Mouse (Mus musculus) brown adipose tissue, adult 24 weeks (tissue): ENCODE results near the gene Banp. TPM values are rescaled to one million over a fixed set of nuclear protein-coding genes. Genes with fewer than 3 reads are reported as not detected.

Source experiments
- H3K27ac ChIP-seq: fragments of 200-500 bp; replicated peaks from 2 replicates; pipeline ENCODE4 v1.5.1; 2012; ENCODE audit warnings: low read depth, mild to moderate bottlenecking, low read length
- H3K4me1 ChIP-seq: fragments of 200-500 bp; 2 replicates; pipeline ENCODE4 v1.6.1; 2012; ENCODE audit warnings: low read length, mixed read lengths; ENCODE audit not compliant: control insufficient read depth, insufficient read depth, insufficient read length
- H3K4me3 ChIP-seq: fragments of 200-500 bp; 2 replicates; pipeline ENCODE4 v1.5.1; 2012; ENCODE audit warnings: low read depth, mild to moderate bottlenecking, low read length, moderate library complexity; ENCODE audit not compliant: insufficient read depth
- polyA plus RNA-seq: library from polyadenylated mRNA; stranded (reverse); fragments of >200 nt; gene quantifications from 2 replicates; pipeline ENCODE4 v1.2.4, GENCODE M21; 2012; ENCODE audit not compliant: missing spikeins, insufficient read depth, insufficient read length

Banp gene
- polyA plus RNA-seq, 1 experiment, result 2.6 TPM

DNA sequence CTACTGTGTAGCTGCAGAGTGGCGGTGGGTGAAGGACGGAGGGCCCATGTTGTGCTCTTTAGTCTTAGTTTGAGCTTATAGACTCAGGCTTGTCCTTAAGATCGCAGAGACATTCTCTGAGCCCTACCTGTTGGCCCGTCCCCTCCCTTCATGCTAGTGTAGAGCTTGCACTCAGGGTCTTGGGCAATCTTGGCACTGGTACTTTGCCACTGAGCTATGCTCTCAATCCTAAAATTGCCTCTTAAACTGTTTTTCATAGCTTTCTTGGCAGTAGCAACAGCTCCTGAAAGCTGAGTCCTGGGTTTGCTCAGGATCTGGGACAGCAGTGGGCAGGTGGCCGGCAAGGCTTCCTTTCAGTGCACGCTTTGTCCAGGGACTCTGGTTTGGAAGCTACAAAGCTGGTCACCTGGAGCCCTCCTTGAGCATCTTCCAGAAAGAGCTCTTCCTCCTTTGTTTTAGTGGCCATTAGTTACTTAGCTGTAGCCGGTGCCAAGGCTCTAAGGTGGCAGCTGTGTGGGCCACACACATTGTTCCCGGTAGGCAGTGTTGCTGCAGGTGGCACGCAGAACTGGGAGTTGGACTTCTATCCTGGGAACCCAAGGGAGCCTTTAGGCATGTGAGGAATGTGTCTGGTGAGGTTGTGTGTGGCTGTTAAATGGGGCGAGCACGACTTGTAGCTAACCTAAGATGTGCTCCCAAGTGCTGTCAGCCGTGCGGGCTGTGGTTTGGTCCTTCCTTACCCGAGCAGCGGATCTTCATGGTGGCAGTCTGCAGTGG is 52.0 kb downstream of the Banp start:
- no peak overlapping the region for H3K27ac ChIP-seq
- H3K4me3 ChIP-seq, result no peak overlapping the region
- H3K4me1 ChIP-seq, result peaks cover 14% of the 10 kb centered on the region

DNA sequence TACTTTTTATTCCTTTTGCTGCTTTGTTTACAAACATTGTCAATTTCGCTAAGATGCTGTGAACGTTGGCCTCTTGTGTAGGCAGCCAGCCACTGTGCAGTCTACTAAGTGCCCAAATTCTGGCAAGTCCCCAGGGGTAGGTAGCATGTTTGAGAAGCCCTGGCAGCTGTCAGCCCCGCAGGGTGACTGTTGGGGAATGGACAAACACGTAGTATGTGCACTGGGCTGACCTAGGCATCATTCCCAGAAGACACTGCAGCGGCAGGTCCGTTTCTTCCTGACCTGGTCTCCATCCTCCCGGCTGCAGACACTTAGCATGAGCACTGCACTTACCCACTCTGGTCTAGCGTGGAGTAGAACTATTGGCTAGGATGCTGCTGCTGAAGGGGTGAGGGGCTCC is 54.1 kb downstream of the Banp start:
- H3K4me1 ChIP-seq, result peaks cover 14% of the 10 kb centered on the region
- H3K4me3 ChIP-seq, result no peak overlapping the region
- no peak overlapping the region for H3K27ac ChIP-seq

DNA sequence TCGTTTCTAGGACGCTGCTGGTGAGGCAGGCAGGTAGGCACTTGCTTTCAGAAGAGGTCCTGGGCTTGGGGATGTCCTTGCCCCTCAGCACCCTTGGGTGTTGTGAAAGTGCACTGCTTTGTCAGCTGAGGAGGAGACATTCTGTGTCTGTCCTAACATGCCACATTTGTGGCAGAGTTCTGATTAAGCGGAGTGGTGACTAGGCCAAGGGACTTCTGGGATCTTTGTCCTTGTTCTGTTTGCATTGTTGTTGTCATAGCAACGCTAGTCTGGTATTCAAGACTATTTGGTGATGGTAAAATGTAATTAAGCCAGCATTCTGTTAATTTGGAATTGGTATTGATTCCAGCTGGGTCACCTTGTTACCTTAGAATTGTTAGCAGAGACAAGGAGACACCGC is 54.6 kb downstream of the Banp start:
- H3K4me3 ChIP-seq, result no peak overlapping the region
- no peak overlapping the region for H3K27ac ChIP-seq
- peaks cover 11% of the 10 kb centered on the region for H3K4me1 ChIP-seq

DNA sequence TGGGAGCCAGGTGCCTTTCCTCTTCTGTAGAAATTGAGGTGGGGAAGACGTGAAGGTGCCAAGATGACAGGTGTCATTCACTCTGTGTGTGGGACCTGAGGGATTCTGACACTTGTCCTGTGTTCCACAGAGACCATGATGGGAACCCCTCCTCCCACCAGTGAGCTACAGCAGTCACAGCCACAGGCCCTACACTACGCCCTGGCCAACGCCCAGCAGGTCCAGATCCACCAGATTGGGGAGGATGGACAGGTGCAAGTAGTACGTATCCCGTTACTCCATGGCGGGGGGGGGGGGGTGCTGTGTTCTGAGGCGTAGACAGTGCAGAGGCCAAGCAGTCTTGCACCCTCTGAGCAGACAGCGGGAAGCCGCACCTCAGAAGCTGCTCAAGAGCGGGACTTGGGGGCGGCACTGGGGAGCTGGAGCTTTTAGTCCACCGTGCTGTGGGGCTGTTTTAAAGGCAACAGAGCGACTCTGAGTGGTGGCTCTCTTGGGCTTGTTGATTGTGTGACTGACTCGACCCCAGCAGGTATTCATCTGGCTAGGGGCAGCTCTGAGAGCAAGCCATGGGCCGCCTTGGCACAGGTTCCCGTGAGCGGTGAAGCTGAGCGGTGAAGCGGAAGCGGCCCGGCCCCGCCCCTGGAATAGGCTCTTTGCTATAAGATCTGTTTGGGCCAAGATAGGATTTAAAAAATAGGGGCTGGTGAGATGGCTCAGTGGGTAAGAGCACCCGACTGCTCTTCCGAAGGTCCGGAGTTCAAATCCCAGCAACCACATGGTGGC is 56.1 kb downstream of the Banp start:
- no peak overlapping the region for H3K27ac ChIP-seq
- H3K4me1 ChIP-seq, result peaks cover 11% of the 10 kb centered on the region
- no peak overlapping the region for H3K4me3 ChIP-seq

DNA sequence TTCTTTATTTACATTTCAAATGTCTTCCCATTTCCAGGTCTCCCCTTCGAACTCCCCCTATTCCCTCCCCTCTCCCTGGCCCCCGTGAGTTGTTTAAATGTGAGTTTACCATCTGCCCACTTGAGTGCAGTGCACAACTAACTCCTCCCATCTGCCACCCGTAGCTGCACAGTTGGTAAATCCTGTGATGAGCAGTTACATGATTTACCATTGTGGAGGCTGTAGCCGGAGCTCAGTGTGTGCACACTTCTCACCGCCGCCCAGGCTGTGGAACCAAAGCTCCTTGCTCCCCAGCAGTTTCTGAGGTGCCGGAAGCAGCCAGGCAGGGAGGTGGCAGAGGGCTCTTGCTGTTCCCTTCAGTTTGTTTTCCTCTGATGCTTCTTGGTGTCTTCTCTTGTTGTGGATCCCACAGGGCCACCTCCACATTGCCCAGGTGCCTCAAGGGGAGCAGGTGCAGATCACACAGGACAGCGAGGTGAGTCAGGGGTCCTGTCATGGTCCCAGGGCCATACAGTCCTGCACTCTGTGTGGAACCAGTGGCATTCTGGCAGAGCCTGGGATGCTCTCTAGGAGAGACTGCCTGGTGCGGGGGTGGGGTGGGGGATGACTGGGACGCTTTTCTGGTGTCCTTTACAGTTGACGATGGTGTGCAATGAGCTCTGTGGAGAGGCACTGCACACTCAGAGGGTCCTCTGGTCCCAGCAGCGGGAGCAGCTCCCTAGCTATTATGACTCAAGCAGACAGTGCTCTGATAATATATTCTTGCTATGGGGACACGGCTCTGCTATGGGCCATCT is 57.3 kb downstream of the Banp start:
- Histone ChIP-seq H3K27ac (no peak overlapping the region), H3K4me3 (no peak overlapping the region), H3K4me1 (peaks cover 5% of the 10 kb centered on the region)

DNA sequence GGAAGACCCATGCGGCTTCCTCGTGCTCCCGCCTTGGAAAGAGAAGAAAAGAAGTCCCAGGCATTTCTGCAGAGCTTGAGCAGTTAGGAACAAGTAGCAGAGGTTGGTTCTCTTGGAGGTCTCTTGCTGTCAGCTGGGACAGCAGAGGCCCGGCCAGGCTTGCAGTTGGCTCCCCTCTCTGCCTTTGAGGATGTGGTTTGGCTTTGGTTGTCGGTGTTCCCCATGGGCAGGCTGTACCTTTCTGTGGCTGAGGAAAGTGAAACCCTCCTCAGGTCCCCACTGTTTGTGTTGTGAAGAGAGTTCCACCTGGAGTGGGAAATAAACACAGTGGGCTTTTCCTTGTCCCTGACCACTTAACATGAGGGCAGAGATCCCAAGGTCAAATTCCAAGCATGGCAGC is 58.8 kb downstream of the Banp start:
- H3K4me1 ChIP-seq, result no peaks in the 10 kb centered on the region
- no peak overlapping the region for H3K4me3 ChIP-seq
- no peak overlapping the region for H3K27ac ChIP-seq

DNA sequence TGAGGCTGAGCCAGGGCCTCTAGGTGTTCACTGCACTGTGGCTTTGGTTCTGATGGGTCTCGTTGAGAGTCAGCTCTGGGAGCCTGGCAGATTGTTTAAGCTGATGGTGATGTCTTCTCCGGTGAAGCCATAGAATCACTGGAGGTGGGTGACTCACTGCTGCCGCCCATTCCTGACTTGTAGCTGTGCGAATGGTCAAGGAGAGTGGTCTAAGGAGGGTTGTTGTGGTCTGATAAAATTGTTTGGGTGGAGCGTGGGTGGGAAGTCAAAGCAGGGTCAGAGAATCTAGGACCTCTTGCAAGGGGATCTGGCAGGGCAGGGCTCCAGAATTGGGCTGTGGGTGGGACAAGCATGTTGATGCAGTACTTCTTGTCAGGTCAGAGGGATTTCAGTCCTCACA is 61.1 kb downstream of the Banp start:
- no peak overlapping the region for H3K27ac ChIP-seq
- H3K4me1 ChIP-seq, result no peaks in the 10 kb centered on the region
- no peak overlapping the region for H3K4me3 ChIP-seq

DNA sequence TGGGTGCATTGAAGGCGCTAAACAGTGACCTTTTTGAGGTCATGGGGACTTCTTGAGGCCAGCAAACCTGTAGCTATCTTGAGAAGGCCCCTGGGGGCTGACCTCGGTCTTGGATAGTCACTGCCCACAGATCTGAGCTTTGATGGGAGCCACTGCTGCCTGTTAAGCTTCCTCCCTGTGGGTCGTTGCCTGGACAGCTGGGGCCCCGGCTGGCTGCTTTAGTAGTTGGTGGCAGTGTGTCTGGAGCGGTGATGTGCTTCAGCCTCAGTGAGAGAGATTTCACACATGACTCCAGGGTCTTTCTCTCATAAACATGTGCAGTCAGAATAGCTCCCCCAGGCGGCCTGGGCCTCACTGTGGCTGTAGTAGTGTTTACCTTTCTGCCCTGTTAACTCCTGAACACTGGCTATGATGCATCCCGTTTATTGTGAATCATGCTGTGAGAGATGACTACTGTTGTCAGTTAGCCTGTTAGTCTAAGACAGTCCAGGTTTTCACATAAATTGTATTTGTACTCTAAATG is 61.6 kb downstream of the Banp start:
- no peak overlapping the region for H3K4me3 ChIP-seq
- no peak overlapping the region for H3K27ac ChIP-seq
- H3K4me1 ChIP-seq, result no peaks in the 10 kb centered on the region

DNA sequence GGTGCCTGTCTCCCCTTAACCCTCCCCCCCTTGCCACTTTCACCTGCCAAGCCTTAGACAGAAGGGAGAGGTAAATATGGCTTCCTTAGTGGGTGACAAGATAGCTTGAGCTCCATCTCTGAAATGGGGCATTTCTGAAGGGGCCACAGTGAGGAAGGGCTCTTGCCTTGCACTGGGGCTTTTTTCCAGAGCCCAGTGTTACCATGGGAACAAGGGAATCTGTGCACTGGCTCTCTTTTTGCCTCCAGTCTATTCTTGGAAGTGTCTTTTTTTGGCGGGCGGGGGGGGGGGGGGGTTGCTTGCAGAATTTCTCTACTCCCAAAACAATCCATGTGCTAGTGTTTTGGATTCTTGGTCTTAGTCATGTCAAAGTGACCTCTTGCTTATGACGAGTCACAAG is 65.1 kb downstream of the Banp start:
- H3K4me3 ChIP-seq, result no peak overlapping the region
- H3K27ac ChIP-seq, result no peak overlapping the region
- H3K4me1 ChIP-seq, result no peaks in the 10 kb centered on the region; the same call in 1 of the 2 replicates

DNA sequence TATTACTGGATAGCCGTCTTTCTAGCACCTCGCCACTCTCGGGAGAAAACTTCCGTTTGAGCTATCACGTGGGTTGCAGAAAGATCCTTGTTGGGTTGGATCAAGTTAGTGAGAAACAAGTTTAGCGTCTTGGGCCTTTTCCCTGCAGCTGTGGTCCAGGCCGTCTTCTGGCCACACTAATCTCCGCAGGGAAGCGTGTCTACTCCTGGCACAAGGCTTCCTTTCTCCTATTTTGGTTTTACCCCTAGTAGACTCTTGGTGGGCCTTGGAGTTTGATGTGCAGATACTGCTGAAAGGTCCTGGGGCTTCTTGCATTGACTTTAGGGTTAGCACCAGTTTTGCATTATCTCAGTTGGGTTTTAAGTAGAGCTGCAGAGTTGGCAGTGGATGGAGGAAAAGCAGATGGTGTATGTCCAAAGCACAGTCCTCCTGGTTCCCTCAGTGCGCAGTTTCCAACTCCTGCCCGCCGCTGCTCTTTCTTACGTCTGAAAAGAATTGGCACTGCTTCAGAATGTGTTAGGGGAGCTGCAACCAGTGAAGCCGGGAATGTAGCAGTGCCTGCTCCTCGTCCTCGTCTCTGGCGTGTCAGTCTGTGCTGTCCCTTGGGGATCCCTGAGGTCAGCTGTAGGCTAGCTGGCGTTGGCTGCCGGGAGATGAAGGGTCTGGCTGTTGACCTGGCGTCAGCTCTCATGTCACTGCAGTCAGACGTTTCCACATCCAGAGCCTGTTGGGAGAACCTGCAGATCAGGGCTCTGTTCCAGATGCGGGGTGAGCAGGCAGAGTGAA is 68.7 kb downstream of the Banp start:
- Histone ChIP-seq H3K4me3 (no peak overlapping the region), H3K4me1 (peaks cover 6% of the 10 kb centered on the region), H3K27ac (no peak overlapping the region)

DNA sequence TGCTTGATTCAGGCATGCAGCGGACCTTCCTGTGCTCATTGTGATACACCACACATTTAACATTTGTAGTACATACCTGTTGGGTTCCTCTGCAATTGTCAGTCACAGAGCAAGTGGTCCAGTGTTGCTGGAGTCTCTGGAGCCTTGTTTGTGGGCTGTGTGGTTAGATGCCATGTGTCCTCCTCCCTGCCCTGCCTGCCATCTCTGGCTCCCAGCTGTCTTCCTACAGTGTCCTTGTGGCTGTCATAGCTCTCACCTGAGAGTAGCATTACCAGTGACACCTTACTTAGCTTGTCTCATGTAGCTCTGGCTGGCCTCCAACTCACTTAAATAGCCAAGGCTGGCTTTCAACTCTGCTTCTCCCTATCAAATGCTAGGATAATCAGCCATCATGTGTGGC is 69.6 kb downstream of the Banp start:
- Histone ChIP-seq H3K4me1 (peaks cover 6% of the 10 kb centered on the region), H3K27ac (no peak overlapping the region), H3K4me3 (no peak overlapping the region)

DNA sequence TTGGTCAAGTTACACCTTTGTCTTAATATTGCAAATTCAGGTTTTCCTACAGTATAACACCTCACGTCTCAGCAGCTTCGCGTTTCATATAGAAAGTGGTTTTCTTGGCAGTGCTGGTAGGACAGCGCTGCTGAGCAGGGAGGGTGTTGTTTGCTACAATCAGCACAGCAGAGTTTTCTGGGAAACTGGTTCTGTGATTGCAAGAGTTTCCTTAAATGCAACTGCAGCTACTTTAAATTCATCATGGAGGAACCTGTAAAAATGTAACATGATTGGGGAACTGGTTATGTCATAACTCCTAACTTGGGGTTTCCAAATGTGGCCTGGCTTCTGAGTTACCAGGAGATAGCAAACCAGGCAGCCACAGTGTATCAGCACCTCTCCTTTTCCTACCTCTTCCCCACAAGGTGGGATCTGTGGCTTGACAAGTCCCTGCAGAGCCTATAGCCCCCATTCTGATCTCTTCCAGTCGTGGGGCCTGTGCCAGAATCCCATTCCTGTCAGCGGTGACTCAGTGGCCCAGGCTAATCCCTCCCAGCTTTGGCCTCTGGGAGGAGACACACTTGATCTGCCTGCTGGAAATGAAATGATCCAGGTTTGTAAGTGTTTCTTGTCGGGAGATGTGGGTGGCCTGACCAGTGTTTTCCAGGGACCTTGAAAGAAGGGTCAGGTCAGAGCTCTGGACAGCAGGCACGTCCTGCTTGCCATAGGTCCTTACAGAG is 70.7 kb downstream of the Banp start:
- peaks cover 6% of the 10 kb centered on the region for H3K4me1 ChIP-seq
- H3K27ac ChIP-seq, result no peak overlapping the region
- H3K4me3 ChIP-seq, result no peak overlapping the region

DNA sequence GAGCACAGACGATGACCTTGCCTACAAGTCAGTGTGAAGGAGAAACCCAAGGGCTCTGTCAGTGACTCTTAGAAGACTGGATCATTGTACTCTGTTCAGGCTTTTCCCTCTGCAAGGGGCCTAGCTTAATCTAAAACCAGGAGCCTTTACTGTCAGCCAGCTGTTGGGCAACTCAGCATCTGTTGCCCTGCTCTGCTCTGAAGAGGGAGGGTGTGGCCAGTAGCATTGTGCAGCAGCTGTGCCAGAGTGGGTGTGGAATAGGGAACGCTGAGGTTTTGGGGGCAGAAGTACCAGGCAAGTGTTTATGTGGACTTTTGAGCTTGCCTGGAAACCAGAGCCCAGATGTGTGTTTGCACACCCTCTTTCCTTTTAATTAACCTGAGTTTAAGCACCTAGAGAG is 72.2 kb downstream of the Banp start:
- no peak overlapping the region for H3K4me3 ChIP-seq
- peak overlapping the region; percentile 30; the same call in 1 of the 2 replicates for H3K27ac ChIP-seq
- H3K4me1 ChIP-seq, result peaks cover 6% of the 10 kb centered on the region

DNA sequence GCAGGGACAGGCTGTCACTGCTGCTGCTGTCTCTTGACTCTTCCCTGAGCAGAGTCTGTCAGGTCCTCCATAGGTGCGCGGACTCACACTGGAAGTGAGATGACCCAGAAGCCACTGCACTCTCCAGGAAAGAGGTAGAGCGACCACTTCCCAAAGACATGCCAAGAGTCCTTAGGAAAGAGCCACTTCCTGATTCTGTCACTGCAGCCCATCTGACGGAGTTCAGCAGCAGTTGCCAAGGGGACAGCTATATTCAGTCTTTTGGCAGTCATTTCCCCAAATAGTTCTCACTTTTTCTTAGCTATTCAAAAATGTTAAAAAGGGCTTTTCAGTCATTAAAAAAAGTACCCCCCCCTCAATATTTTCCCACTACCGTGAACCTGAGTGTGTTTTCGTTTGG is 72.7 kb downstream of the Banp start:
- H3K4me1 ChIP-seq, result peaks cover 6% of the 10 kb centered on the region
- H3K4me3 ChIP-seq, result no peak overlapping the region
- 0 out of 2 replicates have a peak overlapping the region, but pooled peaks have one; percentile 21 for H3K27ac ChIP-seq
